Mouse (Mus musculus): ENCODE results near the gene Cxcr5. TPM values are rescaled to one million over a fixed set of nuclear protein-coding genes. Genes with fewer than 3 reads are reported as not detected.

Cxcr5 gene
- polyA plus RNA-seq, 1 experiment from 2014 or later: not detected

GRCm38 (mm10) chr9:44494261-44494862 lies 67.3 kb downstream of the Cxcr5 start:
- Histone ChIP-seq H3K27ac (peak overlapping the region; percentile 74), H3K36me3 (0 out of 2 replicates have a peak, but pooled peaks cover 4% of the 10 kb centered on the region), H3K4me2 (replicated peaks) (peak overlapping the region; percentile 36), H3K27me3 (peaks cover 5% of the 10 kb centered on the region; the same call in 1 of the 2 replicates), H3K4me1 (peaks cover 86% of the 10 kb centered on the region), H3K9ac (no peak overlapping the region; the same call in 1 of the 2 replicates), H3K9me3 (replicated peaks) (no peaks in the 10 kb centered on the region), H3K4me3 (no peak overlapping the region)
- 11% methylated on average over 11 of the region's 11 CpGs for WGBS
- ATAC-seq (ENCODE audit: low FRiP score): no peak

- H3K36me3 ChIP-seq: 0 out of 2 replicates have a peak, but pooled peaks cover 4% of the 10 kb centered on the region
- WGBS: 61% methylated on average over 17 of the region's 17 CpGs
- H3K9ac ChIP-seq: no peak overlapping the region
- H3K27ac ChIP-seq: peak overlapping the region; percentile 23; the same call in 1 of the 2 replicates
- peaks cover 5% of the 10 kb centered on the region; the same call in 1 of the 2 replicates for H3K27me3 ChIP-seq
- no peak overlapping the region for H3K4me2 ChIP-seq (replicated peaks)
- H3K4me1 ChIP-seq: peaks cover 87% of the 10 kb centered on the region
- ATAC-seq (ENCODE audit: low FRiP score): no peak
- no peaks in the 10 kb centered on the region for H3K9me3 ChIP-seq (replicated peaks)
- H3K4me3 ChIP-seq: no peak overlapping the region
Measured at GRCm38 (mm10) chr9:44492631-44493461, 68.8 kb downstream of the Cxcr5 start.

- H3K27me3 ChIP-seq: 0 out of 2 replicates have a peak, but pooled peaks cover under 1% of the 10 kb centered on the region
- H3K36me3 ChIP-seq: 0 out of 2 replicates have a peak, but pooled peaks cover 4% of the 10 kb centered on the region
- no peak for ATAC-seq (ENCODE audit: low FRiP score)
- peaks cover 87% of the 10 kb centered on the region for H3K4me1 ChIP-seq
- H3K27ac ChIP-seq: no peak overlapping the region
- no peaks in the 10 kb centered on the region for H3K9me3 ChIP-seq (replicated peaks)
- H3K4me3 ChIP-seq: no peak overlapping the region
- H3K4me2 ChIP-seq (replicated peaks): no peak overlapping the region
- H3K9ac ChIP-seq: no peak overlapping the region
- 76% methylated on average over 10 of the region's 10 CpGs for WGBS
Measured at GRCm38 (mm10) chr9:44491351-44491750, 70.3 kb downstream of the Cxcr5 start.

GRCm38 (mm10) chr9:44490086-44490967 lies 71.3 kb downstream of the Cxcr5 start:
- ATAC-seq (ENCODE audit: low FRiP score): no peak

GRCm38 (mm10) chr9:44489651-44490085 lies 72.0 kb downstream of the Cxcr5 start:
- Histone ChIP-seq H3K9me3 (replicated peaks) (no peaks in the 10 kb centered on the region), H3K36me3 (0 out of 2 replicates have a peak, but pooled peaks cover 4% of the 10 kb centered on the region), H3K4me2 (replicated peaks) (peak overlapping the region; percentile 95), H3K27me3 (no peaks in the 10 kb centered on the region), H3K4me1 (peaks cover 93% of the 10 kb centered on the region), H3K9ac (peak overlapping the region; percentile 47), H3K4me3 (peak overlapping the region; percentile 13), H3K27ac (peak overlapping the region; percentile 82)
- ATAC-seq (ENCODE audit: low FRiP score): no peak
- WGBS: 3% methylated on average over 17 of the region's 17 CpGs

More at GRCm38 (mm10) chr9:44490086-44490967, 71.3 kb downstream of the Cxcr5 start:
- Histone ChIP-seq H3K9me3 (replicated peaks) (no peaks in the 10 kb centered on the region), H3K36me3 (0 out of 2 replicates have a peak, but pooled peaks cover 4% of the 10 kb centered on the region), H3K27me3 (no peaks in the 10 kb centered on the region), H3K9ac (peak overlapping the region; percentile 47), H3K4me1 (peaks cover 93% of the 10 kb centered on the region), H3K4me3 (peak overlapping the region; percentile 13; the same call in 1 of the 2 replicates), H3K4me2 (replicated peaks) (peak overlapping the region; percentile 95), H3K27ac (peak overlapping the region; percentile 82)
- 15% methylated on average over 17 of the region's 17 CpGs for WGBS

- WGBS: 4% methylated on average over 5 of the region's 5 CpGs
- H3K9ac ChIP-seq: peak overlapping the region; percentile 47
- H3K36me3 ChIP-seq: 0 out of 2 replicates have a peak, but pooled peaks cover 4% of the 10 kb centered on the region
- H3K27me3 ChIP-seq: no peaks in the 10 kb centered on the region
- no peaks in the 10 kb centered on the region for H3K9me3 ChIP-seq (replicated peaks)
- peak overlapping the region; percentile 13 for H3K4me3 ChIP-seq
- H3K4me1 ChIP-seq: peaks cover 93% of the 10 kb centered on the region
- H3K27ac ChIP-seq: peak overlapping the region; percentile 82
- ATAC-seq (ENCODE audit: low FRiP score): peak; percentile 20; the same call in 1 of the 2 replicates
- H3K4me2 ChIP-seq (replicated peaks): peak overlapping the region; percentile 95
Measured at GRCm38 (mm10) chr9:44488855-44489381, 72.8 kb downstream of the Cxcr5 start.

GRCm38 (mm10) chr9:44488416-44488815 lies 73.3 kb downstream of the Cxcr5 start:
- H3K4me3 ChIP-seq: peak overlapping the region; percentile 13; the same call in 1 of the 2 replicates
- H3K9me3 ChIP-seq (replicated peaks): no peaks in the 10 kb centered on the region
- 0 out of 2 replicates have a peak, but pooled peaks cover 4% of the 10 kb centered on the region for H3K36me3 ChIP-seq
- peaks cover 91% of the 10 kb centered on the region for H3K4me1 ChIP-seq
- peak overlapping the region; percentile 47 for H3K9ac ChIP-seq
- no peaks in the 10 kb centered on the region for H3K27me3 ChIP-seq
- no peak for ATAC-seq (ENCODE audit: low FRiP score)
- H3K27ac ChIP-seq: peak overlapping the region; percentile 82
- H3K4me2 ChIP-seq (replicated peaks): peak overlapping the region; percentile 95
- 20% methylated on average over 8 of the region's 8 CpGs for WGBS

GRCm38 (mm10) chr9:44487441-44487840 lies 74.2 kb downstream of the Cxcr5 start:
- WGBS: 7% methylated on average over 7 of the region's 7 CpGs
- H3K4me2 ChIP-seq (replicated peaks): peak overlapping the region; percentile 95
- H3K4me3 ChIP-seq: 0 out of 2 replicates have a peak overlapping the region, but pooled peaks have one; percentile 95
- 0 out of 2 replicates have a peak, but pooled peaks cover 4% of the 10 kb centered on the region for H3K36me3 ChIP-seq
- H3K27me3 ChIP-seq: no peaks in the 10 kb centered on the region
- peak overlapping the region; percentile 28; the same call in 1 of the 2 replicates for H3K9ac ChIP-seq
- H3K27ac ChIP-seq: peak overlapping the region; percentile 82; the same call in 1 of the 2 replicates
- H3K4me1 ChIP-seq: peaks cover 81% of the 10 kb centered on the region
- ATAC-seq (ENCODE audit: low FRiP score): no peak
- no peaks in the 10 kb centered on the region for H3K9me3 ChIP-seq (replicated peaks)

- Histone ChIP-seq H3K36me3 (0 out of 2 replicates have a peak, but pooled peaks cover 2% of the 10 kb centered on the region), H3K27ac (peak overlapping the region; percentile 82), H3K9me3 (replicated peaks) (no peaks in the 10 kb centered on the region), H3K4me2 (replicated peaks) (peak overlapping the region; percentile 95), H3K4me3 (peak overlapping the region; percentile 95), H3K4me1 (peaks cover 83% of the 10 kb centered on the region), H3K27me3 (no peaks in the 10 kb centered on the region), H3K9ac (peak overlapping the region; percentile 28)
- ATAC-seq (ENCODE audit: low FRiP score): no peak
- 19% methylated on average over 15 of the region's 15 CpGs for WGBS
Measured at GRCm38 (mm10) chr9:44486741-44487421, 74.8 kb downstream of the Cxcr5 start.

GRCm38 (mm10) chr9:44486335-44486734 lies 75.3 kb downstream of the Cxcr5 start:
- WGBS: 15% methylated on average over 3 of the region's 3 CpGs
- H3K27ac ChIP-seq: peak overlapping the region; percentile 82; the same call in 1 of the 2 replicates
- peak overlapping the region; percentile 95 for H3K4me3 ChIP-seq
- no peaks in the 10 kb centered on the region for H3K9me3 ChIP-seq (replicated peaks)
- no peaks in the 10 kb centered on the region for H3K36me3 ChIP-seq
- H3K4me2 ChIP-seq (replicated peaks): peak overlapping the region; percentile 95
- peak overlapping the region; percentile 28; the same call in 1 of the 2 replicates for H3K9ac ChIP-seq
- peaks cover 83% of the 10 kb centered on the region for H3K4me1 ChIP-seq
- ATAC-seq (ENCODE audit: low FRiP score): no peak
- no peaks in the 10 kb centered on the region for H3K27me3 ChIP-seq
